Mouse (Mus musculus): Measurements from ENCODE around the gene Aspg.

GRCm38 (mm10) chr12:112096051-112096732 is 10.3 kb upstream of the Aspg start:
- TF ChIP-seq GATA1 (IDR thresholded peaks at IDR 0.05; ENCODE audit: low read length) (no peak), TAL1 (IDR thresholded peaks at IDR 0.05; ENCODE audit: low read length) (no peak)
